Mouse (Mus musculus) erythroid progenitor cell, adult 5-6 weeks (primary cell): ENCODE measurements around the gene Magea6. TPM values are rescaled to one million over a fixed set of nuclear protein-coding genes. Genes with fewer than 3 reads are reported as not detected.
"Not testable (repeated sequence)": the region's sequence is repeated elsewhere in the genome, so short reads cannot be mapped to it uniquely, and the experiment has no call there.

Experiments
- ATAC-seq: replicated peaks from 2 replicates; pipeline ENCODE4 v1.8.0; 2016; ENCODE audit warnings: moderate number of reproducible peaks, mild to moderate bottlenecking, moderate TSS enrichment, inconsistent platforms; ENCODE audit not compliant: poor library complexity, low FRiP score, severe bottlenecking
- total RNA-seq, 2 experiments: library from RNA; stranded (forward) in 1 of 2; stranded (reverse) in 1 of 2; fragments of 150-400 nt in 1 of 2; fragments of 186-747, 209-891 nt in 1 of 2; gene quantifications; 2 replicates each; pipeline versions ENCODE4 v1.2.3 to v1.2.4; 2015 to 2017; ENCODE audit warnings: low replicate concordance in 2 of 2

Magea6 gene
- total RNA-seq (2015; ENCODE audit: low replicate concordance) = not detected in 2 replicates
- not detected in 2 replicates for total RNA-seq (2017; ENCODE audit: low replicate concordance)

DNA sequence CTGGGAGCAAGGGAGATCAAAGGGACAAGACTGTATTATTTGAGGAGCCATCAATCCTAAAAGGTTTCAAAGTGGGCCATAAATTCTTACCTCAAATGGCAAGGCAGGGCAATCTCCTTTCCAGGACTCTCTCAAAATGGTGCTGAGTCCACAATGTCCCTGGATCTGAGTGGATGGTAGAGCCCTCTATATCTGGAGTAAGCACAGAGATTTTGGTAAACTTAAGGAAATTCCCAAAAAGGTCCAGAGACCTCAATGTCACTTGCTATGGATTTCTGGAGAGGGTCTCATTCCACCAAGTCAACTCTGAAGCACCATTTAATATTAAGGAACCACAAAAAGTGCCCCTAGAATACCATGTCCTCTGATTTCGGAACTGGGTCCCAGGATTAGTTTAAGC is at the start of gene Magea6:
Gene Magea6 (minus strand): TSS at position 101 of the 400 bp plus-strand sequence.
- not testable (repeated sequence) for ATAC-seq

GRCm38 (mm10) chrX:154949405-154949804 is 13.6 kb upstream of the Magea6 start, which contains the start of gene Magea3:
Gene Magea3 (minus strand): TSS chrX:154949505.
- ATAC-seq = not testable (repeated sequence)

DNA sequence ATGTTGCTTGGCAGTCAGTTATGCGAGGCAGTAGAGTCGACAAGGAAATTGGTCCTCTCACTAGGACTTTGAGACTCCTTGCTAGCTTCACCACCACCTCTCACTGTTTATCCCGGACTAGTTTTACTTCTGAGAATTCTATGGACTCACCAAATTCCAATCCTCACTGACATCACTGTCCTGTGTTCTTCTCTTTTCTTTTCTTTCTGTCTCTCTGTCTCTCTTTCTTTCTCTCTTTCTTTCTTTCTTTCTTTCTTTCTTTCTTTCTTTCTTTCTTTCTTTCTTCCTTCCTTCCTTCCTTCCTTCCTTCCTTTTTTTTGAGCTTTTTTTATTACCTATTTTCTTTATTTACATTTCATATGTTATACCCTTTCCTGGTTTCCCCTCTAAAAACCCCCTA is 45.6 kb downstream of the Magea6 start, which contains the start of gene Cldn34b1:
Gene Cldn34b1 (minus strand): TSS at position 101 of the 400 bp plus-strand sequence.
- not testable (repeated sequence) for ATAC-seq

Other genes starting within 250 kb of the Magea6 start
- not detected in 2 replicates for gene Cldn34b1, start 45.7 kb downstream of the Magea6 start, total RNA-seq (2015; ENCODE audit: low replicate concordance)
- gene Cldn34b1, start 45.7 kb downstream of the Magea6 start, total RNA-seq (2017; ENCODE audit: low replicate concordance) = not detected in 2 replicates
- not detected in 2 replicates for gene Magea3, start 13.5 kb upstream of the Magea6 start, total RNA-seq (2015; ENCODE audit: low replicate concordance)
- not detected in 2 replicates for gene Magea3, start 13.5 kb upstream of the Magea6 start, total RNA-seq (2017; ENCODE audit: low replicate concordance)
- gene Magea8, start 59.9 kb upstream of the Magea6 start, total RNA-seq (2015; ENCODE audit: low replicate concordance) = not detected in 2 replicates
- gene Magea8, start 59.9 kb upstream of the Magea6 start, total RNA-seq (2017; ENCODE audit: low replicate concordance) = not detected in 2 replicates
- not detected in 2 replicates for gene Magea5, start 127.2 kb upstream of the Magea6 start, total RNA-seq (2015; ENCODE audit: low replicate concordance)
- not detected in 2 replicates for gene Magea5, start 127.2 kb upstream of the Magea6 start, total RNA-seq (2017; ENCODE audit: low replicate concordance)
- not detected in 2 replicates for gene Magea1, start 153.8 kb upstream of the Magea6 start, total RNA-seq (2015; ENCODE audit: low replicate concordance)
- not detected in 2 replicates for gene Magea1, start 153.8 kb upstream of the Magea6 start, total RNA-seq (2017; ENCODE audit: low replicate concordance)
- not detected in 2 replicates for gene Magea2, start 157.7 kb upstream of the Magea6 start, total RNA-seq (2015; ENCODE audit: low replicate concordance)
- not detected in 2 replicates for gene Magea2, start 157.7 kb upstream of the Magea6 start, total RNA-seq (2017; ENCODE audit: low replicate concordance)
- gene Cldn34b2, start 192.4 kb upstream of the Magea6 start, total RNA-seq (2015; ENCODE audit: low replicate concordance) = not detected in 2 replicates
- gene Cldn34b2, start 192.4 kb upstream of the Magea6 start, total RNA-seq (2017; ENCODE audit: low replicate concordance) = not detected in 2 replicates